Mouse (Mus musculus) brain, embryonic 14.5 days (tissue): ENCODE data around the gene Tmcc3.

Source experiments
- CTCF ChIP-seq: fragments of 200-500 bp; IDR thresholded peaks from 2 replicates; pipeline ENCODE4 v1.5.1; 2012; ENCODE audit warnings: inconsistent platforms, mild to moderate bottlenecking, moderate library complexity, borderline replicate concordance; ENCODE audit not compliant: insufficient read depth, insufficient read length; ENCODE audit errors: extremely low read depth
- POLR2A ChIP-seq: fragments of 200-500 bp; IDR thresholded peaks from 2 replicates; pipeline ENCODE4 v1.6.1; 2012; ENCODE audit warnings: mild to moderate bottlenecking, inconsistent platforms, borderline replicate concordance; ENCODE audit not compliant: poor library complexity, insufficient read depth, insufficient read length, severe bottlenecking; ENCODE audit errors: extremely low read depth

- TF ChIP-seq CTCF (no peak), POLR2A (no peak)
These were observed 257.1 kb downstream of the Tmcc3 start for GRCm38 (mm10) chr10:94568867-94569266.
